Mouse (Mus musculus) heart, embryonic 12.5 days (tissue): ENCODE measurements at regions not wholly inside any gene's neighbourhood (a gene's known extent, or its start where the extent isn't known, plus 50 kb on each side); places are given as distances from the start of the nearest gene placed in this dataset.

Experiments
- ATAC-seq: fragments of 200-750 bp; cut with Nextera tagmentation; 2 replicates; pipeline ENCODE4 v1.8.0; 2017; ENCODE audit warnings: moderate TSS enrichment, moderate library complexity; ENCODE audit not compliant: insufficient number of reproducible peaks, low FRiP score
- H3K27ac ChIP-seq: fragments of 300-500 bp; sonication (generic); 2 replicates; pipeline ENCODE4 v1.5.1; 2016; ENCODE audit warnings: mild to moderate bottlenecking, moderate library complexity; ENCODE audit not compliant: poor library complexity, severe bottlenecking
- H3K27me3 ChIP-seq: fragments of 300-500 bp; sonication (generic); replicated peaks from 2 replicates; pipeline ENCODE4 v1.6.1; 2016; ENCODE audit warnings: mild to moderate bottlenecking, moderate library complexity
- H3K36me3 ChIP-seq: fragments of 300-500 bp; sonication (generic); 2 replicates; pipeline ENCODE4 v1.6.1; 2016; ENCODE audit warnings: mild to moderate bottlenecking, moderate library complexity
- H3K4me1 ChIP-seq: fragments of 300-500 bp; sonication (generic); replicated peaks from 2 replicates; pipeline ENCODE4 v1.6.1; 2016; ENCODE audit warnings: mild to moderate bottlenecking
- H3K4me2 ChIP-seq: fragments of 300-500 bp; sonication (generic); 2 replicates; pipeline ENCODE4 v1.6.1; 2016; ENCODE audit warnings: mild to moderate bottlenecking, moderate library complexity
- H3K4me3 ChIP-seq: fragments of 300-500 bp; sonication (generic); 2 replicates; pipeline ENCODE4 v1.5.1; 2016; ENCODE audit warnings: mild to moderate bottlenecking
- H3K9ac ChIP-seq: fragments of 300-500 bp; sonication (generic); 2 replicates; pipeline ENCODE4 v1.6.1; 2016; ENCODE audit warnings: mild to moderate bottlenecking, moderate library complexity
- H3K9me3 ChIP-seq: fragments of 300-500 bp; sonication (generic); replicated peaks from 2 replicates; pipeline ENCODE4 v1.6.1; 2016; ENCODE audit warnings: mild to moderate bottlenecking, moderate library complexity
- WGBS: fragments of 180-500 bp; shearing (Covaris S2); methylation state at CpG from one replicate; pipeline ENCODE4 v1.1.7; 2016; 5-methylcytosine and 5-hydroxymethylcytosine counted together

GRCm38 (mm10) chr2:78205125-78205524 lies 258.9 kb upstream of the Cwc22 start:
- ATAC-seq, result no peak
- H3K4me2 ChIP-seq, result no peak overlapping the region
- no peak overlapping the region for H3K27ac ChIP-seq
- WGBS, result 78% methylated on average over 5 of the region's 5 CpGs
- H3K9me3 ChIP-seq, result no peaks in the 10 kb centered on the region
- H3K4me3 ChIP-seq, result no peak overlapping the region
- H3K27me3 ChIP-seq, result no peaks in the 10 kb centered on the region
- no peaks in the 10 kb centered on the region for H3K4me1 ChIP-seq
- H3K9ac ChIP-seq, result no peak overlapping the region
- H3K36me3 ChIP-seq, result no peaks in the 10 kb centered on the region

- H3K4me2 ChIP-seq, result no peak overlapping the region
These were observed 249.8 kb upstream of the Cwc22 start for GRCm38 (mm10) chr2:78196006-78196405.

GRCm38 (mm10) chr2:78189620-78190019 lies 243.4 kb upstream of the Cwc22 start:
- Histone ChIP-seq H3K9me3 (no peaks in the 10 kb centered on the region), H3K27me3 (no peaks in the 10 kb centered on the region), H3K27ac (no peak overlapping the region), H3K4me2 (no peak overlapping the region), H3K36me3 (no peaks in the 10 kb centered on the region), H3K4me3 (no peak overlapping the region), H3K4me1 (no peaks in the 10 kb centered on the region; the same call in 1 of the 2 replicates), H3K9ac (no peak overlapping the region)
- ATAC-seq, result no peak
- 8% methylated on average over 1 of the region's 1 CpGs for WGBS

More at GRCm38 (mm10) chr2:78196006-78196405, 249.8 kb upstream of the Cwc22 start:
- Histone ChIP-seq H3K36me3 (no peaks in the 10 kb centered on the region), H3K9ac (no peak overlapping the region), H3K9me3 (no peaks in the 10 kb centered on the region), H3K27me3 (no peaks in the 10 kb centered on the region), H3K4me1 (no peaks in the 10 kb centered on the region; the same call in 1 of the 2 replicates), H3K4me3 (no peak overlapping the region), H3K27ac (no peak overlapping the region)
- no peak for ATAC-seq
- WGBS, result 73% methylated on average over 4 of the region's 4 CpGs

GRCm38 (mm10) chr2:78184950-78185349 lies 238.8 kb upstream of the Cwc22 start:
- ATAC-seq, result no peak
- Histone ChIP-seq H3K27ac (no peak overlapping the region), H3K4me2 (no peak overlapping the region), H3K9me3 (no peaks in the 10 kb centered on the region), H3K9ac (no peak overlapping the region), H3K27me3 (no peaks in the 10 kb centered on the region), H3K4me1 (no peaks in the 10 kb centered on the region), H3K4me3 (no peak overlapping the region), H3K36me3 (no peaks in the 10 kb centered on the region)
- WGBS, result 66% methylated on average over 1 of the region's 1 CpGs

GRCm38 (mm10) chr2:78173784-78174183 lies 227.6 kb upstream of the Cwc22 start:
- H3K4me2 ChIP-seq, result no peak overlapping the region
- H3K4me1 ChIP-seq, result no peaks in the 10 kb centered on the region
- no peak overlapping the region for H3K4me3 ChIP-seq
- H3K27ac ChIP-seq, result no peak overlapping the region
- H3K36me3 ChIP-seq, result no peaks in the 10 kb centered on the region
- no peak for ATAC-seq
- H3K9me3 ChIP-seq, result 0 out of 2 replicates have a peak, but pooled peaks cover 3% of the 10 kb centered on the region
- no peaks in the 10 kb centered on the region for H3K27me3 ChIP-seq
- no peak overlapping the region for H3K9ac ChIP-seq
- WGBS, result 53% methylated on average over 4 of the region's 4 CpGs

GRCm38 (mm10) chr2:78172819-78173218 lies 226.6 kb upstream of the Cwc22 start:
- 0 out of 2 replicates have a peak, but pooled peaks cover 3% of the 10 kb centered on the region for H3K9me3 ChIP-seq

GRCm38 (mm10) chr2:78170162-78170747 lies 224.1 kb upstream of the Cwc22 start:
- no peak overlapping the region for H3K9ac ChIP-seq
- H3K9me3 ChIP-seq, result no peaks in the 10 kb centered on the region
- H3K4me1 ChIP-seq, result no peaks in the 10 kb centered on the region
- no peak overlapping the region for H3K27ac ChIP-seq
- no peak overlapping the region for H3K4me2 ChIP-seq
- 80% methylated on average over 6 of the region's 6 CpGs for WGBS
- no peak overlapping the region for H3K4me3 ChIP-seq
- no peaks in the 10 kb centered on the region for H3K27me3 ChIP-seq
- no peak for ATAC-seq
- no peaks in the 10 kb centered on the region for H3K36me3 ChIP-seq

More at GRCm38 (mm10) chr2:78172819-78173218, 226.6 kb upstream of the Cwc22 start:
- 49% methylated on average over 4 of the region's 4 CpGs for WGBS
- no peaks in the 10 kb centered on the region for H3K27me3 ChIP-seq
- no peak for ATAC-seq
- no peak overlapping the region for H3K9ac ChIP-seq
- H3K4me1 ChIP-seq, result no peaks in the 10 kb centered on the region
- H3K4me3 ChIP-seq, result no peak overlapping the region
- H3K27ac ChIP-seq, result no peak overlapping the region
- H3K4me2 ChIP-seq, result no peak overlapping the region
- no peaks in the 10 kb centered on the region for H3K36me3 ChIP-seq

GRCm38 (mm10) chr2:78165429-78165828 lies 219.3 kb upstream of the Cwc22 start:
- Histone ChIP-seq H3K9ac (no peak overlapping the region), H3K4me2 (no peak overlapping the region), H3K4me1 (no peaks in the 10 kb centered on the region), H3K36me3 (no peaks in the 10 kb centered on the region), H3K9me3 (no peaks in the 10 kb centered on the region), H3K27ac (no peak overlapping the region), H3K27me3 (no peaks in the 10 kb centered on the region), H3K4me3 (no peak overlapping the region)
- no peak for ATAC-seq
- 72% methylated on average over 13 of the region's 13 CpGs for WGBS

- Histone ChIP-seq H3K36me3 (no peaks in the 10 kb centered on the region), H3K9ac (no peak overlapping the region), H3K4me3 (no peak overlapping the region), H3K9me3 (no peaks in the 10 kb centered on the region), H3K27ac (no peak overlapping the region), H3K4me1 (peaks cover 4% of the 10 kb centered on the region), H3K4me2 (no peak overlapping the region), H3K27me3 (no peaks in the 10 kb centered on the region)
- ATAC-seq, result no peak
- 57% methylated on average over 3 of the region's 3 CpGs for WGBS
These were observed 213.8 kb upstream of the Cwc22 start for GRCm38 (mm10) chr2:78159877-78160485.

- H3K4me3 ChIP-seq, result no peak overlapping the region
- ATAC-seq, result no peak
- H3K9me3 ChIP-seq, result no peaks in the 10 kb centered on the region
- H3K27ac ChIP-seq, result no peak overlapping the region
- H3K4me2 ChIP-seq, result no peak overlapping the region
- no peaks in the 10 kb centered on the region for H3K36me3 ChIP-seq
- no peaks in the 10 kb centered on the region for H3K4me1 ChIP-seq
- H3K9ac ChIP-seq, result no peak overlapping the region
- 77% methylated on average over 3 of the region's 3 CpGs for WGBS
- no peaks in the 10 kb centered on the region for H3K27me3 ChIP-seq
These were observed 164.2 kb upstream of the Cwc22 start for GRCm38 (mm10) chr2:78110335-78110734.

- WGBS, result 81% methylated on average over 2 of the region's 2 CpGs
- Histone ChIP-seq H3K4me2 (no peak overlapping the region), H3K27me3 (no peaks in the 10 kb centered on the region), H3K9ac (no peak overlapping the region), H3K27ac (no peak overlapping the region), H3K4me3 (no peak overlapping the region), H3K9me3 (no peaks in the 10 kb centered on the region), H3K36me3 (no peaks in the 10 kb centered on the region), H3K4me1 (no peaks in the 10 kb centered on the region)
- no peak for ATAC-seq
These were observed 149.4 kb upstream of the Cwc22 start for GRCm38 (mm10) chr2:78095536-78095935.

GRCm38 (mm10) chr2:78094921-78095320 lies 148.7 kb upstream of the Cwc22 start:
- H3K27ac ChIP-seq, result no peak overlapping the region
- no peaks in the 10 kb centered on the region for H3K4me1 ChIP-seq
- ATAC-seq, result no peak
- no peaks in the 10 kb centered on the region for H3K9me3 ChIP-seq
- no peak overlapping the region for H3K4me2 ChIP-seq
- no peaks in the 10 kb centered on the region for H3K36me3 ChIP-seq
- no peak overlapping the region for H3K9ac ChIP-seq
- no peak overlapping the region for H3K4me3 ChIP-seq
- H3K27me3 ChIP-seq, result no peaks in the 10 kb centered on the region
